In genomic region chr15:99115065-99115423, GRCm38 (mm10) we compare ENCODE assay signal across 25 mouse cellular contexts. TPM values are rescaled to one million over a fixed set of nuclear protein-coding genes. Genes with fewer than 3 reads are reported as not detected.
"Had no signal": no experiment of that assay in that cellular context is flagged by ENCODE, and none has a peak within 500 bp of the region (broad histone marks: within the 10 kb centered on the region; RNA-seq: fewer than 3 reads in every experiment).

No protein-coding gene starts in this region.

- ATAC-seq: midbrain, embryonic 16.5 days had no signal

- H3K9ac ChIP-seq: lung, embryonic 14.5 days; midbrain, embryonic 12.5 days; neural tube, embryonic 13.5 days; neural tube, embryonic 15.5 days had no signal

- H3K4me1 ChIP-seq: midbrain, embryonic 12.5 days; neural tube, embryonic 13.5 days had no signal

- H3K27me3 ChIP-seq: midbrain, embryonic 12.5 days; neural tube, embryonic 13.5 days; neural tube, embryonic 15.5 days had no signal

- DNase-seq: lung, adult 18-20 months; lung, embryonic 14.5 days; lung, postnatal 10 days; lung, postnatal 4 days; midbrain, embryonic 14.5 days; retina, postnatal 1 day; right cerebral cortex, adult 18-20 months; right cerebral cortex, postnatal 25 days; right cerebral cortex, postnatal 4 days; spleen, adult 18-20 months; thymus, adult 18-20 months; thymus, postnatal 25 days; thymus, postnatal 4 days had no signal

- H3K4me3 ChIP-seq: midbrain, embryonic 10.5 days; midbrain, embryonic 12.5 days; myocyte; neural tube, embryonic 13.5 days; neural tube, embryonic 15.5 days had no signal

- H3K9me3 ChIP-seq: midbrain, embryonic 10.5 days; midbrain, embryonic 12.5 days; neural tube, embryonic 13.5 days; neural tube, embryonic 15.5 days had no signal

- H3K4me2 ChIP-seq: lung, embryonic 14.5 days; midbrain, embryonic 12.5 days; neural tube, embryonic 13.5 days; neural tube, embryonic 15.5 days had no signal

- H3K27ac ChIP-seq: midbrain, embryonic 10.5 days; midbrain, embryonic 12.5 days; neural tube, embryonic 13.5 days; neural tube, embryonic 15.5 days had no signal

- H3K36me3 ChIP-seq: midbrain, embryonic 10.5 days; midbrain, embryonic 12.5 days; neural tube, embryonic 13.5 days; neural tube, embryonic 15.5 days had no signal

RNA-seq across cellular contexts. Expression of gene Spats2, which starts 10.7 kb away (rescaled TPM):
- total RNA-seq: megakaryocyte, adult 5-6 weeks had no signal

RNA-seq across cellular contexts. Expression of gene Dnajc22, which starts 22.1 kb away (rescaled TPM):
- total RNA-seq: megakaryocyte-erythroid progenitor cell, adult 5-6 weeks had no signal

RNA-seq across cellular contexts. Expression of gene C1ql4, which starts 27.4 kb away (rescaled TPM):
- total RNA-seq: megakaryocyte, adult 5-6 weeks; megakaryocyte-erythroid progenitor cell, adult 5-6 weeks had no signal
- polyA plus RNA-seq: lung, embryonic 14.5 days; lung, embryonic 16.5 days; small intestine, adult 2 months; stomach, embryonic 16.5 days; urinary bladder, adult 2 months had no signal
